Mouse (Mus musculus): ENCODE measurements around the gene Relch.

The Relch gene

DNA sequence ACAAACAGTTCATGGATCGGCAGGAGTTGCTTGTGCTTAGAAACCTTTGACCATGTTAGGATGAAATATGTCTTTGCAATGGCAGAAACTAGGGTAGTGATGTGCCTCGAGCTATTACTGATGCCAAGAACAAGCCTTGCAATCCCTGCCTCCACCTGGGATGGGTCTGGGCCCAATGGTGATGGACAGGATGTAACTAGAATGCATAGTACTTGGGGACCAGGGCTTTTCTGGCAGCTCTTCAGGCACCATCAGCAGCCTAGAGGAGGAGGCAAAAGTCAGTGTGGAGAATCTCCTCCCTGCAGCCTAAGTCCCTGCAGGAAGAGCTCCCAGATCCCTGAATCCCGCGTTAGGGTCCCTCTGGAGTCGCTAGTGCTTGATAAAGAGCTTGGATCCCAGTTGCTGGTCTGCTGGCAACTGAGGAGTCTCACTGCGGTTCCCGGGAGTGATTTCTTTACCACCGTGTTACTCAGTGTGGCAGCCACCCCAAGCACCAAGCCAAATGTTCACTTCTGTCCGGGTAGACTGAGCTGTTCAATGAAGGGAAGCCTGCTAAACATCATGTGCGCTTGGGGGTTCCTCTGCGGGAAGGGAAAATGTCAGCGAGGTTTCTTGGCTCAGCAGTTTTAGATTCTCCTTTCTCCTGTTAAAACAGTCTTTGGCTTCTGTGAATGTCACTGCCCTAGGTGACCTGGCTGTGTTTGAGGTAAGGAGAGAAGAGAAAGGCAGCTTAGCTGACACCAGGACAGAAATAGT, 117.9 kb downstream of the Relch start:
- in situ Hi-C loops (cut with MboI; ENCODE audit: low pct_unique_long_range_greater_than_20kb in 1 of 2, low sequenced_read_pairs in 2 of 2, unreplicated experiment in 1 of 2): no loop called here

- in situ Hi-C loops (cut with MboI; ENCODE audit: low pct_unique_long_range_greater_than_20kb in 1 of 2, low sequenced_read_pairs in 2 of 2, unreplicated experiment in 1 of 2): no loop called here
Observed at GRCm38 (mm10) chr1:105784257-105785016, 120.8 kb downstream of the Relch start.

GRCm38 (mm10) chr1:105785146-105785545, 121.5 kb downstream of the Relch start:
- in situ Hi-C loops (cut with MboI; ENCODE audit: low pct_unique_long_range_greater_than_20kb in 1 of 2, low sequenced_read_pairs in 2 of 2, unreplicated experiment in 1 of 2): no loop called here

- in situ Hi-C loops (cut with MboI; ENCODE audit: low pct_unique_long_range_greater_than_20kb in 1 of 2, low sequenced_read_pairs in 2 of 2, unreplicated experiment in 1 of 2): no loop called here
Observed at GRCm38 (mm10) chr1:105786731-105787357, 123.2 kb downstream of the Relch start.

- in situ Hi-C loops (cut with MboI; ENCODE audit: low pct_unique_long_range_greater_than_20kb in 1 of 2, low sequenced_read_pairs in 2 of 2, unreplicated experiment in 1 of 2): no loop called here
Observed at GRCm38 (mm10) chr1:105790103-105790502, 126.4 kb downstream of the Relch start.

- in situ Hi-C loops (cut with MboI; ENCODE audit: low pct_unique_long_range_greater_than_20kb in 1 of 2, low sequenced_read_pairs in 2 of 2, unreplicated experiment in 1 of 2): no loop called here
Observed at GRCm38 (mm10) chr1:105794670-105795069, 131.0 kb downstream of the Relch start.

DNA sequence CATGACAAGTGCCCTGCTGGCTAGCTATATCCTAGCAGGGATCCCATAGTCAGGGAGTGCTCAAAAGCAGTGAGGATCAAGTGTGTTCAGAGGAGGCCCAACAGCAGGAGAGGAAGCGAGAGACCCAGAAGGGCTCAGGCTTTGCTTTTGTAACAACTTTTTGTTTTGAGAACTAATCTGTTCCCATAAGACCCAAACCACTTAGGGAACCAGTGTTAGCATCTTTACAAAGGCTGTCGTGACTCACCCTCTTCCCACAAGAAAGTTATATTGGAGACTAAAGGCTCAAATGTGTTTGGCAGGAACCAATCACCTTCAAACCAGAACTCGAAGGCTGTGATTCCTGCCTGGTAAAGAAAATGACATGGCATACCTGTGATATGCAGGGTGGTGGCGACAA, 132.0 kb downstream of the Relch start:
- in situ Hi-C loops (cut with MboI; ENCODE audit: low pct_unique_long_range_greater_than_20kb in 1 of 2, low sequenced_read_pairs in 2 of 2, unreplicated experiment in 1 of 2): no loop called here

DNA sequence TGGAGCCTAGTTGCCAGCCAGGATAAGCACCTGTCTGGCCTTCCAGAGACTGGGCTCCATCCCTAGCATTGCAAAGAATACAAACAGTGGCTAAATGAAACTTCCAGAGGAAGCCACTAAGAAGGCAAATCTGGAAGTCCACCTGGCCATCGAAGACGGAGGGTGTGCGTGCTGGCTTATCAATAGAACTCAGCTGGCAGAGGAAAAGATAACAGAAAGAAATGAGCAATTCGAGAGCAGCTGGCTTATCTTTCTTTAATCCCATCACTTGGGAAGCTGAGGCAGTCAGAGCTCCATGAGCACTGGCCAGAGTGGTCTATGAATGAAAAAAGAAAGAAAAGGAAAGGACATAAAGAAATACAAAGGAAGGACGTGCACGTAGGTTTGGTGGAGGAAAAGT, 136.9 kb downstream of the Relch start:
- in situ Hi-C loops (cut with MboI; ENCODE audit: low pct_unique_long_range_greater_than_20kb in 1 of 2, low sequenced_read_pairs in 2 of 2, unreplicated experiment in 1 of 2): no loop called here

DNA sequence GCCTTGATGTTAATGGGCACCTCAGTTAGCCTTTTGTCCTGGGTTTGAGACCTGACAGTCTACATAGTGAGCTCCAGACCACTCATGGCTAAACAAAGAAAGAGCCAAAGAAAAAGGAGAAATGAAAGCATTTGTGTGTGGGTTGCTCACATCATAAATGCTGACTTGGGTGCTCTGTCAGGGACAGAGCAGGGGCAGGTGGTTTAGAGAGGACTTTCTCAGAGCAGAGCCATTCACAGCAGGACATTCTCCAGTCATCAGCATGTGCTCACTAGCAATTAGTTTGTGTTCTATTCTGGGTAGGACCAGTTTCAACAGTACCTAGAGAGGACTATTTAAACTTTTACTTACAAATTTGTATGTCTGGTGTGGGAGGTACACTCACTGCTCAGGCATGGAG, 137.6 kb downstream of the Relch start:
- in situ Hi-C loops (cut with MboI; ENCODE audit: low pct_unique_long_range_greater_than_20kb in 1 of 2, low sequenced_read_pairs in 2 of 2, unreplicated experiment in 1 of 2): no loop called here

- in situ Hi-C loops (cut with MboI; ENCODE audit: low pct_unique_long_range_greater_than_20kb in 1 of 2, low sequenced_read_pairs in 2 of 2, unreplicated experiment in 1 of 2): no loop called here
Observed at GRCm38 (mm10) chr1:105802941-105803340, 139.3 kb downstream of the Relch start.

- in situ Hi-C loops (cut with MboI; ENCODE audit: low pct_unique_long_range_greater_than_20kb in 1 of 2, low sequenced_read_pairs in 2 of 2, unreplicated experiment in 1 of 2): no loop called here
Observed at GRCm38 (mm10) chr1:105804285-105804684, 140.6 kb downstream of the Relch start.

Data from mouse embryonic stem cell (cell line).